ENCODE assay signal across 21 mouse cellular contexts in genomic region chr11:11826475-11826874, GRCm38 (mm10). TPM values are rescaled to one million over a fixed set of nuclear protein-coding genes. Genes with fewer than 3 reads are reported as not detected.
DNase-seq lines count a peak whose midpoint lies in the region; ATAC-seq and TF ChIP-seq lines count a peak whose summit lies in the region.
"Had no signal": no experiment of that assay in that cellular context is flagged by ENCODE, and none has a peak within 500 bp of the region (broad histone marks: within the 10 kb centered on the region; RNA-seq: fewer than 3 reads in every experiment).

No protein-coding gene starts in this region.

- peaks cover 88% of the 10 kb centered on the region for H3K4me1 ChIP-seq in heart, embryonic 12.5 days (replicated peaks)
- H3K4me1 ChIP-seq in heart, embryonic 11.5 days (ENCODE audit: control insufficient read depth, insufficient read depth, low read length): peaks cover 70% of the 10 kb centered on the region
- peaks cover 65% of the 10 kb centered on the region for H3K4me1 ChIP-seq in lung, embryonic 14.5 days (ENCODE audit: insufficient read depth)
- H3K4me1 ChIP-seq in embryonic facial prominence, embryonic 10.5 days: peaks cover 93% of the 10 kb centered on the region
- H3K4me1 ChIP-seq in limb, embryonic 12.5 days (replicated peaks): peaks cover 86% of the 10 kb centered on the region

- H3K27ac ChIP-seq in heart, embryonic 12.5 days (ENCODE audit: poor library complexity, severe bottlenecking): peak overlapping the region; percentile 46
- H3K27ac ChIP-seq in heart, embryonic 11.5 days (ENCODE audit: low read depth, low read length): no peak overlapping the region; the same call in 1 of the 2 replicates
- H3K27ac ChIP-seq in lung, embryonic 14.5 days (ENCODE audit: low read depth): peak overlapping the region; percentile 68
- H3K27ac ChIP-seq in embryonic facial prominence, embryonic 10.5 days (replicated peaks): peak overlapping the region; percentile 97
- H3K27ac ChIP-seq in limb, embryonic 12.5 days: peak overlapping the region; percentile 32; the same call in 1 of the 2 replicates
- H3K27ac ChIP-seq: hindbrain, embryonic 13.5 days; kidney, postnatal 0 days; midbrain, embryonic 13.5 days; neural tube, embryonic 15.5 days had no signal

- no peaks in the 10 kb centered on the region for H3K9me3 ChIP-seq in heart, embryonic 12.5 days (replicated peaks)
- H3K9me3 ChIP-seq in heart, embryonic 11.5 days (replicated peaks; ENCODE audit: control insufficient read depth, low read length): no peaks in the 10 kb centered on the region
- no peaks in the 10 kb centered on the region for H3K9me3 ChIP-seq in lung, embryonic 14.5 days (ENCODE audit: low read depth, low read length)
- H3K9me3 ChIP-seq in embryonic facial prominence, embryonic 10.5 days: no peaks in the 10 kb centered on the region
- H3K9me3 ChIP-seq in limb, embryonic 12.5 days: no peaks in the 10 kb centered on the region
- H3K9me3 ChIP-seq: hindbrain, embryonic 13.5 days; midbrain, embryonic 13.5 days; neural tube, embryonic 15.5 days had no signal

- no peak for ATAC-seq in heart, embryonic 12.5 days (ENCODE audit: insufficient number of reproducible peaks, low FRiP score)
- ATAC-seq in heart, embryonic 11.5 days (replicated peaks; ENCODE audit: insufficient number of reproducible peaks, low FRiP score, low TSS enrichment): no peak
- no peak for ATAC-seq in lung, embryonic 14.5 days (ENCODE audit: insufficient read depth)
- no peak for ATAC-seq in limb, embryonic 12.5 days (ENCODE audit: insufficient number of reproducible peaks, insufficient read depth, low FRiP score, low TSS enrichment, low read depth)
- ATAC-seq: forebrain, embryonic 14.5 days; midbrain, embryonic 13.5 days had no signal

- no peak overlapping the region for H3K4me3 ChIP-seq in heart, embryonic 12.5 days
- H3K4me3 ChIP-seq in heart, embryonic 11.5 days (ENCODE audit: low read depth, low read length): no peak overlapping the region
- no peak overlapping the region for H3K4me3 ChIP-seq in lung, embryonic 14.5 days (ENCODE audit: low read depth, low read length)
- no peak overlapping the region for H3K4me3 ChIP-seq in embryonic facial prominence, embryonic 10.5 days
- H3K4me3 ChIP-seq in limb, embryonic 12.5 days (replicated peaks): no peak overlapping the region
- H3K4me3 ChIP-seq: hindbrain, embryonic 13.5 days; midbrain, embryonic 13.5 days; myocyte; neural tube, embryonic 15.5 days had no signal

- no peak for DNase-seq in lung, embryonic 14.5 days
- DNase-seq in lung, postnatal 4 days: no peak
- no peak for DNase-seq in embryonic facial prominence, embryonic 10.5 days (ENCODE audit: low spot score)
- no peak for DNase-seq in testis, postnatal 14 days (ENCODE audit: low spot score)
- DNase-seq in retina, postnatal 1 day: no peak
- DNase-seq: adrenal gland, postnatal 25 days; cerebellum, adult 8-10 months; gastrocnemius, postnatal 25 days; kidney, adult 11 months; layer of hippocampus, postnatal 36 days; left cerebral cortex, postnatal 4 days; thymus, adult 18-20 months had no signal

- H3K4me2 ChIP-seq in heart, embryonic 12.5 days: no peak overlapping the region
- no peak overlapping the region for H3K4me2 ChIP-seq in heart, embryonic 11.5 days
- no peak overlapping the region for H3K4me2 ChIP-seq in lung, embryonic 14.5 days
- no peak overlapping the region for H3K4me2 ChIP-seq in limb, embryonic 12.5 days
- H3K4me2 ChIP-seq: hindbrain, embryonic 13.5 days; midbrain, embryonic 13.5 days; neural tube, embryonic 15.5 days had no signal

- H3K9ac ChIP-seq in heart, embryonic 12.5 days: no peak overlapping the region
- H3K9ac ChIP-seq in heart, embryonic 11.5 days (ENCODE audit: low read depth, low read length): no peak overlapping the region
- no peak overlapping the region for H3K9ac ChIP-seq in lung, embryonic 14.5 days
- H3K9ac ChIP-seq in limb, embryonic 12.5 days (replicated peaks): no peak overlapping the region
- H3K9ac ChIP-seq: hindbrain, embryonic 13.5 days; midbrain, embryonic 13.5 days; neural tube, embryonic 15.5 days had no signal

- TF ChIP-seq CTCF in lung, embryonic 14.5 days (IDR thresholded peaks at IDR 0.05; ENCODE audit: low read depth): no peak

- H3K27me3 ChIP-seq in heart, embryonic 12.5 days (replicated peaks): no peaks in the 10 kb centered on the region
- no peaks in the 10 kb centered on the region for H3K27me3 ChIP-seq in heart, embryonic 11.5 days (ENCODE audit: control insufficient read depth, insufficient read depth, low read length)
- H3K27me3 ChIP-seq in lung, embryonic 14.5 days (ENCODE audit: insufficient read depth, low read length): no peaks in the 10 kb centered on the region
- H3K27me3 ChIP-seq in embryonic facial prominence, embryonic 10.5 days (replicated peaks; ENCODE audit: low read depth, poor library complexity, severe bottlenecking): no peaks in the 10 kb centered on the region
- no peaks in the 10 kb centered on the region for H3K27me3 ChIP-seq in limb, embryonic 12.5 days
- H3K27me3 ChIP-seq: hindbrain, embryonic 13.5 days; midbrain, embryonic 13.5 days; neural tube, embryonic 15.5 days had no signal

- H3K36me3 ChIP-seq in heart, embryonic 12.5 days: no peaks in the 10 kb centered on the region
- no peaks in the 10 kb centered on the region for H3K36me3 ChIP-seq in heart, embryonic 11.5 days (ENCODE audit: control insufficient read depth, insufficient read depth, low read length)
- no peaks in the 10 kb centered on the region for H3K36me3 ChIP-seq in lung, embryonic 14.5 days (ENCODE audit: insufficient read depth)
- no peaks in the 10 kb centered on the region for H3K36me3 ChIP-seq in embryonic facial prominence, embryonic 10.5 days (replicated peaks)
- H3K36me3 ChIP-seq in limb, embryonic 12.5 days: no peaks in the 10 kb centered on the region
- H3K36me3 ChIP-seq: hindbrain, embryonic 13.5 days; midbrain, embryonic 13.5 days; neural tube, embryonic 15.5 days had no signal

RNA-seq across cellular contexts. Expression of gene Fignl1, which starts 17.7 kb away (rescaled TPM):
- 76.7 and 77.8 TPM in 2 replicates for polyA plus RNA-seq in heart, embryonic 12.5 days (2016; fragmentation: Nextera tagmentation; extraction: Ambion mirVana)
- 73.1 and 86.9 TPM in 2 replicates for polyA plus RNA-seq in heart, embryonic 11.5 days (2014; fragmentation: Nextera tagmentation; extraction: Ambion mirVana)
- 97.5 and 102 TPM in 2 replicates for polyA plus RNA-seq in lung, embryonic 14.5 days (2014; fragmentation: Nextera tagmentation; extraction: Ambion mirVana)
- 105 and 112 TPM in 2 replicates for polyA plus RNA-seq in embryonic facial prominence, embryonic 10.5 days (2016; fragmentation: Nextera tagmentation; extraction: Ambion mirVana)
- polyA plus RNA-seq in limb, embryonic 12.5 days (2016; fragmentation: Nextera tagmentation; extraction: Ambion mirVana): 74.5 and 78.1 TPM in 2 replicates
